Mouse (Mus musculus) MEL (cell line): ENCODE results near the gene Pld1. TPM values are rescaled to one million over a fixed set of nuclear protein-coding genes. Genes with fewer than 3 reads are reported as not detected.

ENCODE experiments used
- DNase-seq: peaks from one replicate; pipeline ENCODE4 v3.0.0; 2011; ENCODE audit warnings: low read depth, low spot score
- H3K27ac ChIP-seq: 2 replicates; pipeline ENCODE4 v1.5.1; 2012; ENCODE audit warnings: low read depth, mild to moderate bottlenecking, control low read depth, low read length, moderate library complexity; ENCODE audit not compliant: control insufficient read depth
- H3K27me3 ChIP-seq, 2 experiments: fragments of 150-350 bp in 1 of 2; sonication (generic) in 1 of 2; 2 replicates each; pipeline ENCODE4 v1.6.1; 2012; ENCODE audit warnings: low read length in 2 of 2, mild to moderate bottlenecking in 2 of 2, improper control_type of control experiment in 1 of 2, moderate library complexity in 1 of 2; ENCODE audit not compliant: insufficient read depth in 2 of 2, control insufficient read depth in 1 of 2
- H3K36me3 ChIP-seq, 2 experiments: 2 replicates each; pipeline ENCODE4 v1.6.1; 2012 to 2014; ENCODE audit warnings: low read length in 2 of 2, improper control_type of control experiment in 1 of 2, inconsistent platforms in 1 of 2, mild to moderate bottlenecking in 1 of 2; ENCODE audit not compliant: insufficient read depth in 2 of 2, control insufficient read depth in 1 of 2
- H3K4me1 ChIP-seq, 2 experiments: fragments of 150-350 bp in 1 of 2; sonication (generic) in 1 of 2; 2 replicates each; pipeline ENCODE4 v1.6.1; 2012; ENCODE audit warnings: low read length in 2 of 2, improper control_type of control experiment in 1 of 2, mild to moderate bottlenecking in 1 of 2; ENCODE audit not compliant: insufficient read depth in 2 of 2, control insufficient read depth in 1 of 2
- H3K4me3 ChIP-seq, 2 experiments: fragments of 150-350 bp in 1 of 2; sonication (generic) in 1 of 2; 2 replicates each; pipeline ENCODE4 v1.5.1; 2012; ENCODE audit warnings: low read depth in 2 of 2, low read length in 2 of 2, mild to moderate bottlenecking in 2 of 2, moderate library complexity in 2 of 2, control low read depth in 1 of 2, improper control_type of control experiment in 1 of 2; ENCODE audit not compliant: control insufficient read depth in 1 of 2, insufficient read depth in 1 of 2
- H3K79me2 ChIP-seq: 2 replicates; pipeline ENCODE4 v1.6.1; 2012; ENCODE audit warnings: mild to moderate bottlenecking, low read length, moderate library complexity; ENCODE audit not compliant: control insufficient read depth, poor library complexity, insufficient read depth
- H3K9ac ChIP-seq: 2 replicates; pipeline ENCODE4 v1.6.1; 2012; ENCODE audit warnings: low read depth, mild to moderate bottlenecking, control low read depth, low read length, moderate library complexity; ENCODE audit not compliant: control insufficient read depth, poor library complexity, severe bottlenecking
- H3K9me3 ChIP-seq: fragments of 150-350 bp; sonication (generic); replicated peaks from 2 replicates; pipeline ENCODE4 v1.6.1; 2012; ENCODE audit warnings: mild to moderate bottlenecking, low read length, improper control_type of control experiment, moderate library complexity; ENCODE audit not compliant: insufficient read depth
- CHD1 ChIP-seq: IDR thresholded peaks from 2 replicates; pipeline ENCODE4 v1.6.1; 2012; ENCODE audit warnings: low read depth, mild to moderate bottlenecking, inconsistent platforms, low read length, improper control_type of control experiment
- CHD2 ChIP-seq: IDR thresholded peaks from 2 replicates; pipeline ENCODE4 v1.6.1; 2011; ENCODE audit warnings: low read length, improper control_type of control experiment
- CTCF ChIP-seq, 3 experiments: IDR thresholded peaks in 2 of 3; conservative IDR thresholded peaks in 1 of 3; 2 replicates each; pipeline ENCODE4 v1.5.1; 2011 to 2012; ENCODE audit warnings: low read length in 3 of 3, low read depth in 2 of 3, mild to moderate bottlenecking in 2 of 3, improper control_type of control experiment in 1 of 3, inconsistent platforms in 1 of 3, mixed read lengths in 1 of 3, moderate library complexity in 1 of 3; ENCODE audit not compliant: control insufficient read depth in 1 of 3, insufficient read depth in 1 of 3, poor library complexity in 1 of 3, severe bottlenecking in 1 of 3
- ELF1 ChIP-seq: IDR thresholded peaks from 2 replicates; pipeline ENCODE4 v1.6.1; 2014; ENCODE audit warnings: low read depth, mild to moderate bottlenecking, inconsistent platforms, low read length, improper control_type of control experiment, moderate library complexity
- EP300 ChIP-seq, 2 experiments: IDR thresholded peaks; 2 replicates each; pipeline ENCODE4 v1.6.1; 2011; ENCODE audit warnings: improper control_type of control experiment in 2 of 2, low read length in 2 of 2, low read depth in 1 of 2, mild to moderate bottlenecking in 1 of 2
- GABPA ChIP-seq: IDR thresholded peaks from 2 replicates; pipeline ENCODE4 v1.6.1; 2012; ENCODE audit warnings: low read depth, mild to moderate bottlenecking, inconsistent platforms, low read length, improper control_type of control experiment, moderate library complexity
- GATA1 ChIP-seq: IDR thresholded peaks from 2 replicates; pipeline ENCODE4 v1.6.1; 2011; ENCODE audit warnings: low read depth, low read length, improper control_type of control experiment
- MAFK ChIP-seq: IDR thresholded peaks from 2 replicates; pipeline ENCODE4 v1.6.1; 2011; ENCODE audit warnings: low read depth, mild to moderate bottlenecking, low read length, improper control_type of control experiment, borderline replicate concordance
- MAX ChIP-seq: IDR thresholded peaks from 2 replicates; pipeline ENCODE4 v1.6.1; 2011; ENCODE audit warnings: low read length, improper control_type of control experiment
- MEF2A ChIP-seq: IDR thresholded peaks from 2 replicates; pipeline ENCODE4 v1.6.1; 2014; ENCODE audit warnings: low read depth, mild to moderate bottlenecking, inconsistent platforms, low read length, improper control_type of control experiment; ENCODE audit not compliant: poor library complexity, insufficient replicate concordance, severe bottlenecking; ENCODE audit errors: extremely low read depth
- MXI1 ChIP-seq: IDR thresholded peaks from 2 replicates; pipeline ENCODE4 v1.6.1; 2011; ENCODE audit warnings: mild to moderate bottlenecking, low read depth, low read length, improper control_type of control experiment
- MYB ChIP-seq: IDR thresholded peaks from 2 replicates; pipeline ENCODE4 v1.6.1; 2011; ENCODE audit warnings: mild to moderate bottlenecking, low read depth, low read length, improper control_type of control experiment
- NELFE ChIP-seq: IDR thresholded peaks from 2 replicates; pipeline ENCODE4 v1.6.1; 2011; ENCODE audit warnings: low read depth, low read length, improper control_type of control experiment
- NRF1 ChIP-seq: IDR thresholded peaks from 2 replicates; pipeline ENCODE4 v1.6.1; 2014; ENCODE audit warnings: low read depth, mild to moderate bottlenecking, inconsistent platforms, low read length, improper control_type of control experiment, moderate library complexity; ENCODE audit not compliant: poor library complexity, insufficient read depth, severe bottlenecking
- POLR2AphosphoS2 ChIP-seq: IDR thresholded peaks from 2 replicates; pipeline ENCODE4 v1.6.1; 2011; ENCODE audit warnings: low read length, improper control_type of control experiment
- POLR2AphosphoS5 ChIP-seq: IDR thresholded peaks from 2 replicates; pipeline ENCODE4 v1.6.1; 2012; ENCODE audit warnings: low read depth, borderline replicate concordance, mild to moderate bottlenecking, inconsistent platforms, low read length, moderate library complexity, mixed read lengths
- RAD21 ChIP-seq: IDR thresholded peaks from 2 replicates; pipeline ENCODE4 v1.6.1; 2011; ENCODE audit warnings: mild to moderate bottlenecking, low read depth, low read length, improper control_type of control experiment
- RCOR1 ChIP-seq: IDR thresholded peaks from 2 replicates; pipeline ENCODE4 v1.6.1; 2012; ENCODE audit warnings: low read depth, mild to moderate bottlenecking, inconsistent platforms, low read length, improper control_type of control experiment
- TAL1 ChIP-seq: IDR thresholded peaks from 2 replicates; pipeline ENCODE4 v1.6.1; 2012; ENCODE audit warnings: mild to moderate bottlenecking, inconsistent platforms, low read length, moderate library complexity, mixed read lengths
- TBP ChIP-seq: IDR thresholded peaks from 2 replicates; pipeline ENCODE4 v1.8.0; 2011; ENCODE audit warnings: low read depth, low read length, improper control_type of control experiment
- TCF12 ChIP-seq: IDR thresholded peaks from 2 replicates; pipeline ENCODE4 v1.6.1; 2014; ENCODE audit warnings: low read depth, mild to moderate bottlenecking, inconsistent platforms, low read length, improper control_type of control experiment, moderate library complexity
- UBTF ChIP-seq: IDR thresholded peaks from 2 replicates; pipeline ENCODE4 v1.6.1; 2012; ENCODE audit warnings: low read depth, mild to moderate bottlenecking, inconsistent platforms, low read length, improper control_type of control experiment, moderate library complexity, borderline replicate concordance; ENCODE audit not compliant: insufficient read depth
- USF1 ChIP-seq: IDR thresholded peaks from 2 replicates; pipeline ENCODE4 v1.6.1; 2014; ENCODE audit warnings: low read depth, mild to moderate bottlenecking, inconsistent platforms, low read length, improper control_type of control experiment, moderate library complexity
- ZKSCAN1 ChIP-seq: IDR thresholded peaks from 2 replicates; pipeline ENCODE4 v1.6.1; 2012; ENCODE audit warnings: low read depth, mild to moderate bottlenecking, inconsistent platforms, low read length, improper control_type of control experiment, moderate library complexity
- ZNF384 ChIP-seq: IDR thresholded peaks from 2 replicates; pipeline ENCODE4 v1.6.1; 2012; ENCODE audit warnings: low read depth, mild to moderate bottlenecking, inconsistent platforms, low read length, improper control_type of control experiment
- polyA plus RNA-seq, 2 experiments: library from polyadenylated mRNA; stranded (reverse) in 1 of 2; unstranded in 1 of 2; fragments of >175 nt in 1 of 2; fragments of >200 nt in 1 of 2; gene quantifications; 2 replicates each; pipeline versions ENCODE4 v1.2.1 to v1.2.4; 2012; ENCODE audit warnings: low replicate concordance in 2 of 2, low read depth in 1 of 2; ENCODE audit not compliant: insufficient read length in 2 of 2, insufficient read depth in 1 of 2, missing spikeins in 1 of 2
- total RNA-seq: library from RNA; depleted of rRNA; stranded (reverse); fragments of 300-350 nt; gene quantifications from 2 replicates; pipeline ENCODE4 v1.2.3, GENCODE M21; 2012

Pld1 gene
- total and polyA plus RNA-seq, 3 experiments = 0.22 TPM; not detected in 2

DNA sequence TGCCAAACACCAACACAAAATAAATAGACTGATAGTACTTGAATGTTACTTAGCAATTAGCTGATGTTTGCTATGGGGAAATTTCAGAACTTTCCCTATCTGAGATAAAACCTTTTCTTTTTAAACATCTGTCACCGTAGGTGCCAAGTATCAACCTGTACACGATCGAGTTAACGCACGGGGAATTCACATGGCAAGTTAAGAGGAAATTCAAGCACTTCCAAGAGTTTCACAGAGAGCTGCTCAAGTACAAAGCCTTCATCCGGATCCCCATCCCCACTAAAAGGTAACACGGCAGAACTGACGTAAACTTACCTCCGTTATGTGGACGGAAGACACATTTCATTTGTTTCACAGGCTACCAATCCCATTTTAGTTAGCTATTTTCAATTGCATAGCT is 90.0 kb downstream of the Pld1 start:
- H3K4me3 ChIP-seq = no peak overlapping the region

DNA sequence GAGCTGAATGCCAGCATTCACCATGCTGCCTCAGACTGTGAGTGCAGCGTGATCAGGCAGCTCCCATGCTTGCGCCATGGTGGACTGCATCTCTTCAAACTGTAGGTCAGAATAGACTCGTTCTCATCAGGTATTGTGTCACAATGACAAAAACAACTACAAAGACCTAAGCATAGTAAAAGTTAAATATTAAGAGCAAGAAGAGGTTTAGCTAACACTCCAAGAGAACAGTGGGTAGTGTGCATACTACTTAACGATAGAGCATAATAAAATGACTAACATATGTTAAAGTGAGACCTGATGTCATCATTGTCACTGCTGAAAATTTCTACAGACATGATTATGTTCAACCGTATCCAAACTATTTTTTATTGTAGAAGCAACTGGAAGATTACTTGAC is 92.4 kb downstream of the Pld1 start:
- H3K4me1 ChIP-seq = no peaks in the 10 kb centered on the region
- no peak for DNase-seq
- H3K9me3 ChIP-seq = no peaks in the 10 kb centered on the region
- no peak overlapping the region for H3K27ac ChIP-seq
- H3K79me2 ChIP-seq = no peaks in the 10 kb centered on the region
- H3K36me3 ChIP-seq = no peaks in the 10 kb centered on the region
- no peak overlapping the region for H3K4me3 ChIP-seq
- no peak overlapping the region for H3K9ac ChIP-seq
- H3K27me3 ChIP-seq = no peaks in the 10 kb centered on the region
- no peak for TF ChIP-seq ZNF384
- no peak for TF ChIP-seq EP300 (IDR thresholded peaks at IDR 0.05; ENCODE audit: low read depth in 1 of 2, low read length in 2 of 2)
- TF ChIP-seq MYB = no peak
- TF ChIP-seq GABPA = no peak
- no peak for TF ChIP-seq USF1
- no peak for TF ChIP-seq MEF2A
- TF ChIP-seq UBTF = no peak
- TF ChIP-seq TBP = no peak
- TF ChIP-seq TAL1 = no peak
- no peak for TF ChIP-seq CHD2
- no peak for TF ChIP-seq TCF12
- TF ChIP-seq MXI1 = no peak

More for the DNA sequence above, 90.0 kb downstream of the Pld1 start:
- no peak for DNase-seq
- no peaks in the 10 kb centered on the region for H3K36me3 ChIP-seq
- H3K9me3 ChIP-seq = no peaks in the 10 kb centered on the region
- H3K79me2 ChIP-seq = no peaks in the 10 kb centered on the region
- no peaks in the 10 kb centered on the region for H3K27me3 ChIP-seq
- no peak for TF ChIP-seq ZKSCAN1
- no peak for TF ChIP-seq MYB
- TF ChIP-seq MXI1 = no peak
- no peak overlapping the region for H3K27ac ChIP-seq
- no peaks in the 10 kb centered on the region for H3K4me1 ChIP-seq
- no peak overlapping the region for H3K9ac ChIP-seq

DNA sequence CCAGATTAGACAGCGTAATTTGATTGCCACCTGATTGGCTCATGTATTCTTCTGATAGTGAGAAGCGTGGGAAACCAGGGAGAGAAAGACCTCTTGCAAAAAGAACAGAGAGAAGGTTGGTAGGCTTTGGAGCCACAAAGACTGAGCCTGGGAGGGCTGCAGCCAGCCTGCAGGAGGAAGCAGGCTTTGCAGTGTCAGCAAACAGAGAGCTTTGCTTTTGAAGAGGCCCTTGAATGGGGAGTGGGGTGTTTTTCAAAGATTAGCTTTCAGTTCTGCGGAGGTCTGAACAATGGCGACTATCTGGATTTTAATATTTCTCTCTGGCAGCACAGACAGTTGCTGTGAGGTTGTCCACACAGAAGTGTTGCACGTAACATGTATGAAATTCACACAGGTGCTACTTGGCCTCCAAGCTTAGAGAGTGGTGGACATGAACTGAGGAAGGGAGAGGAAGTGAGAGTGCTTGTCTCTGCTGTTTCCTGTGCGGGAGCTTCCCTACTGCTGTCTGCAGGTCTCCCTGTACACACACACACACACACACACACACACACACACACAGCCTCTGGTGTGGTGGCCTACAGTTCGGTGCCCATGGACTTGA is 93.2 kb downstream of the Pld1 start:
- Histone ChIP-seq H3K27me3 (no peaks in the 10 kb centered on the region), H3K27ac (no peak overlapping the region), H3K79me2 (no peaks in the 10 kb centered on the region), H3K9me3 (no peaks in the 10 kb centered on the region), H3K4me3 (peak overlapping the region in 1 of 2 experiments; percentile 11; a peak in 1 of 4 replicates), H3K36me3 (no peaks in the 10 kb centered on the region), H3K4me1 (no peaks in the 10 kb centered on the region), H3K9ac (no peak overlapping the region)
- no peak for DNase-seq
- no peak for TF ChIP-seq NRF1
- TF ChIP-seq GABPA = no peak
- TF ChIP-seq TBP = no peak
- no peak for TF ChIP-seq UBTF
- TF ChIP-seq RAD21 = no peak
- TF ChIP-seq POLR2AphosphoS5 = no peak
- TF ChIP-seq NELFE = no peak
- TF ChIP-seq GATA1 = no peak
- TF ChIP-seq MEF2A = no peak
- TF ChIP-seq ELF1 = no peak
- TF ChIP-seq POLR2AphosphoS2 = no peak
- TF ChIP-seq MAFK = no peak
- TF ChIP-seq RCOR1 = no peak
- TF ChIP-seq EP300 (IDR thresholded peaks at IDR 0.05; ENCODE audit: low read depth in 1 of 2, low read length in 2 of 2) = no peak
- no peak for TF ChIP-seq MAX
- no peak for TF ChIP-seq CTCF (IDR thresholded peaks at IDR 0.05 in 2 of 3, conservative IDR thresholded peaks at IDR 0.05 in 1 of 3; ENCODE audit: control insufficient read depth in 1 of 3, insufficient read depth in 1 of 3, low read depth in 2 of 3, low read length in 3 of 3, poor library complexity in 1 of 3, severe bottlenecking in 1 of 3)
- TF ChIP-seq CHD1 = no peak
